In the genomic region with DNA sequence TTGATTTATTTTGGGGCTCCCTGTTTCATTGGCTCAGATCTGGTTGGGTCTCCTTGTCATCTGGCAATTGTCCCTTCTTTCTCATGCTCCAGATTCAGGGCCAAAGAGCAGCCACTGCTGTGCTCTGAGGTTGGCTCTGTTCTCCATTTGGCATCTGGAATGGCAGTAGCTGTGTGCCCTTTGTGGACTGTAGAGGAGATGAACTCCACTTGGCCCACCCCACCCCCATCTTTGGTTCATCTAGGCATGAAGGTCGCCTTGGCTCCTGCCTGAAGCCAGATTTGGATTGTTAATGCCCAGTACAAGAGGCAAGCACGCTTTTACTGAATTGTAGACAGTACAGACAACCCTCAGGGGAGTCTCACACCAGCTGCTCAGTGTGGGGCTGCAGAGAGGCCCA, we compare ENCODE assay signal across 27 mouse cellular contexts. TPM values are rescaled to one million over a fixed set of nuclear protein-coding genes. Genes with fewer than 3 reads are reported as not detected.
DNase-seq lines count a peak whose midpoint lies in the region; ATAC-seq and TF ChIP-seq lines count a peak whose summit lies in the region.
"Had no signal": no experiment of that assay in that cellular context is flagged by ENCODE, and none has a peak within 500 bp of the region (broad histone marks: within the 10 kb centered on the region; RNA-seq: fewer than 3 reads in every experiment).

No protein-coding gene starts in this region.

- WGBS in kidney, adult 2 months = 39% methylated on average over 2 of the region's 2 CpGs
- 63% methylated on average over 2 of the region's 2 CpGs for WGBS in kidney, embryonic 14.5 days
- WGBS in midbrain, embryonic 16.5 days = 51% methylated on average over 2 of the region's 2 CpGs
- WGBS in midbrain, embryonic 10.5 days = 64% methylated on average over 2 of the region's 2 CpGs
- WGBS in forebrain, embryonic 12.5 days = 59% methylated on average over 2 of the region's 2 CpGs

- no peak overlapping the region for H3K4me2 ChIP-seq in kidney, embryonic 14.5 days (replicated peaks; ENCODE audit: low read depth, low read length)
- H3K4me2 ChIP-seq in midbrain, embryonic 16.5 days (ENCODE audit: low read length) = peak overlapping the region; percentile 19; the same call in 1 of the 2 replicates
- no peak overlapping the region for H3K4me2 ChIP-seq in forebrain, embryonic 12.5 days
- H3K4me2 ChIP-seq: embryonic facial prominence, embryonic 12.5 days; forebrain, embryonic 13.5 days; heart, embryonic 13.5 days; hindbrain, embryonic 12.5 days; limb, embryonic 13.5 days; lung, embryonic 14.5 days had no signal

- H3K27me3 ChIP-seq in kidney, adult 2 months (replicated peaks; ENCODE audit: control insufficient read depth, insufficient read depth, low read length) = no peaks in the 10 kb centered on the region; the same call in 1 of the 2 replicates
- 0 out of 2 replicates have a peak, but pooled peaks cover 4% of the 10 kb centered on the region for H3K27me3 ChIP-seq in kidney, embryonic 14.5 days (ENCODE audit: control insufficient read depth, insufficient read depth, low read length)
- no peaks in the 10 kb centered on the region for H3K27me3 ChIP-seq in midbrain, embryonic 16.5 days (ENCODE audit: control insufficient read depth, insufficient read depth, low read depth, low read length)
- peaks cover 7% of the 10 kb centered on the region; the same call in 1 of the 2 replicates for H3K27me3 ChIP-seq in midbrain, embryonic 10.5 days (ENCODE audit: low read depth, poor library complexity, severe bottlenecking)
- H3K27me3 ChIP-seq in forebrain, embryonic 12.5 days = 0 out of 2 replicates have a peak, but pooled peaks cover 3% of the 10 kb centered on the region
- H3K27me3 ChIP-seq: CH12.LX; embryonic facial prominence, embryonic 12.5 days; forebrain, embryonic 13.5 days; hindbrain, embryonic 12.5 days had no signal

- no peak overlapping the region for H3K27ac ChIP-seq in kidney, adult 2 months (ENCODE audit: insufficient read depth, low read depth, low read length)
- H3K27ac ChIP-seq in kidney, embryonic 14.5 days (ENCODE audit: low read depth, low read length) = no peak overlapping the region
- no peak overlapping the region for H3K27ac ChIP-seq in midbrain, embryonic 16.5 days (ENCODE audit: low read length)
- H3K27ac ChIP-seq in midbrain, embryonic 10.5 days (replicated peaks) = no peak overlapping the region
- H3K27ac ChIP-seq in forebrain, embryonic 12.5 days = no peak overlapping the region
- H3K27ac ChIP-seq: embryonic facial prominence, embryonic 12.5 days; forebrain, embryonic 13.5 days; heart, adult 2 months; heart, embryonic 13.5 days; hindbrain, embryonic 12.5 days; kidney, postnatal 0 days; limb, embryonic 13.5 days; liver, embryonic 14.5 days had no signal

- H3K9me3 ChIP-seq in kidney, embryonic 14.5 days (ENCODE audit: control insufficient read depth, low read length) = no peaks in the 10 kb centered on the region
- H3K9me3 ChIP-seq in midbrain, embryonic 16.5 days (replicated peaks; ENCODE audit: control insufficient read depth, low read length, poor library complexity, severe bottlenecking) = no peaks in the 10 kb centered on the region
- H3K9me3 ChIP-seq in midbrain, embryonic 10.5 days (replicated peaks) = no peaks in the 10 kb centered on the region
- no peaks in the 10 kb centered on the region for H3K9me3 ChIP-seq in forebrain, embryonic 12.5 days
- H3K9me3 ChIP-seq: embryonic facial prominence, embryonic 12.5 days; forebrain, embryonic 13.5 days; heart, embryonic 13.5 days; hindbrain, embryonic 12.5 days; limb, embryonic 13.5 days had no signal

- TF ChIP-seq POLR2A in kidney, adult 2 months (IDR thresholded peaks at IDR 0.05; ENCODE audit: low read depth, low read length) = no peak

- ATAC-seq in cerebellum, adult (ENCODE audit: insufficient number of reproducible peaks, low FRiP score, low TSS enrichment) = no peak
- no peak for ATAC-seq in kidney, embryonic 14.5 days (ENCODE audit: low FRiP score, low TSS enrichment)
- no peak for ATAC-seq in midbrain, embryonic 16.5 days
- no peak for ATAC-seq in forebrain, embryonic 12.5 days (ENCODE audit: low FRiP score)
- ATAC-seq: forebrain, embryonic 13.5 days had no signal

- H3K4me3 ChIP-seq in kidney, adult 2 months (ENCODE audit: insufficient read depth, low read depth, low read length) = no peak overlapping the region
- H3K4me3 ChIP-seq in kidney, embryonic 14.5 days (ENCODE audit: low read length) = no peak overlapping the region
- no peak overlapping the region for H3K4me3 ChIP-seq in midbrain, embryonic 16.5 days (ENCODE audit: low read depth, low read length)
- no peak overlapping the region for H3K4me3 ChIP-seq in midbrain, embryonic 10.5 days
- H3K4me3 ChIP-seq in forebrain, embryonic 12.5 days (replicated peaks) = no peak overlapping the region
- H3K4me3 ChIP-seq: embryonic facial prominence, embryonic 12.5 days; forebrain, embryonic 13.5 days; heart, adult 2 months; heart, embryonic 13.5 days; hindbrain, embryonic 12.5 days; limb, embryonic 13.5 days; myocyte had no signal

- DNase-seq in cerebellum, postnatal 10 days = peak; percentile 65 to 81
- DNase-seq in kidney, adult 2 months = peak; percentile 46
- DNase-seq in midbrain, embryonic 10.5 days (ENCODE audit: low spot score) = no peak
- peak; percentile 19 for DNase-seq in Muller cell, postnatal 12 days (ENCODE audit: inconsistent ontology term)
- DNase-seq: adrenal gland, postnatal 36 days; B cell, adult 2 months; gastrocnemius, postnatal 36 days; heart, adult 2 months; heart, postnatal 14 days; lung, embryonic 14.5 days; midbrain, embryonic 14.5 days; right cerebral cortex, postnatal 14 days; thymus, postnatal 14 days had no signal

- TF ChIP-seq CTCF in kidney, adult 2 months (conservative IDR thresholded peaks at IDR 0.05; ENCODE audit: insufficient read depth, insufficient read length, low read depth, low read length) = no peak

- H3K36me3 ChIP-seq in kidney, adult 2 months (ENCODE audit: control insufficient read depth, insufficient read depth, low read length) = no peaks in the 10 kb centered on the region
- H3K36me3 ChIP-seq in kidney, embryonic 14.5 days (ENCODE audit: control insufficient read depth, insufficient read depth, low read length) = no peaks in the 10 kb centered on the region
- no peaks in the 10 kb centered on the region for H3K36me3 ChIP-seq in midbrain, embryonic 16.5 days (ENCODE audit: control insufficient read depth, insufficient read depth, low read length)
- H3K36me3 ChIP-seq in midbrain, embryonic 10.5 days = no peaks in the 10 kb centered on the region
- H3K36me3 ChIP-seq in forebrain, embryonic 12.5 days (replicated peaks) = no peaks in the 10 kb centered on the region
- H3K36me3 ChIP-seq: embryonic facial prominence, embryonic 12.5 days; G1E; heart, embryonic 13.5 days; hindbrain, embryonic 12.5 days; limb, embryonic 13.5 days had no signal

- H3K9ac ChIP-seq in kidney, embryonic 14.5 days (ENCODE audit: low read depth, low read length) = no peak overlapping the region
- H3K9ac ChIP-seq in midbrain, embryonic 16.5 days (ENCODE audit: low read depth, low read length) = no peak overlapping the region
- no peak overlapping the region for H3K9ac ChIP-seq in forebrain, embryonic 12.5 days
- H3K9ac ChIP-seq: embryonic facial prominence, embryonic 12.5 days; forebrain, embryonic 13.5 days; heart, embryonic 13.5 days; hindbrain, embryonic 12.5 days; limb, embryonic 13.5 days; liver, embryonic 14.5 days; lung, embryonic 14.5 days had no signal

- no peaks in the 10 kb centered on the region for H3K4me1 ChIP-seq in kidney, adult 2 months (ENCODE audit: control insufficient read depth, insufficient read depth, low read length)
- H3K4me1 ChIP-seq in kidney, embryonic 14.5 days (ENCODE audit: control insufficient read depth, insufficient read depth, low read length) = no peaks in the 10 kb centered on the region
- H3K4me1 ChIP-seq in midbrain, embryonic 16.5 days (ENCODE audit: control insufficient read depth, insufficient read depth, low read length) = peaks cover 12% of the 10 kb centered on the region
- H3K4me1 ChIP-seq in midbrain, embryonic 10.5 days = peaks cover 7% of the 10 kb centered on the region
- H3K4me1 ChIP-seq in forebrain, embryonic 12.5 days = peaks cover 7% of the 10 kb centered on the region

RNA-seq across cellular contexts. Expression of a gene that starts 4.3 kb away (rescaled TPM):
- polyA plus RNA-seq in kidney, adult 2 months (2012; rRNA removed) = 0.38 TPM in 2 replicates
- polyA plus RNA-seq in kidney, embryonic 14.5 days (2014; fragmentation: Nextera tagmentation; extraction: Ambion mirVana) = 5.5 and 6.5 TPM in 2 replicates
- 103 and 106 TPM in 2 replicates for polyA plus RNA-seq in midbrain, embryonic 16.5 days (2015; fragmentation: Nextera tagmentation; extraction: Ambion mirVana)
- 13.9 and 17.4 TPM in 2 replicates for polyA plus RNA-seq in midbrain, embryonic 10.5 days (2016; fragmentation: Nextera tagmentation; extraction: Ambion mirVana)
- polyA plus RNA-seq in forebrain, embryonic 12.5 days (2016; fragmentation: Nextera tagmentation; extraction: Ambion mirVana) = 24.6 and 26.9 TPM in 2 replicates
- polyA plus RNA-seq: G1E, myocyte had no signal
